Mouse (Mus musculus): Measurements from ENCODE around the gene Cerkl. TPM values are rescaled to one million over a fixed set of nuclear protein-coding genes. Genes with fewer than 3 reads are reported as not detected.
A peak's percentile ranks its signal among the peaks of the same experiment; 100 is the strongest.

Cerkl gene
- polyA plus RNA-seq, 1 experiment from 2014 or later = 2.5 TPM

DNA sequence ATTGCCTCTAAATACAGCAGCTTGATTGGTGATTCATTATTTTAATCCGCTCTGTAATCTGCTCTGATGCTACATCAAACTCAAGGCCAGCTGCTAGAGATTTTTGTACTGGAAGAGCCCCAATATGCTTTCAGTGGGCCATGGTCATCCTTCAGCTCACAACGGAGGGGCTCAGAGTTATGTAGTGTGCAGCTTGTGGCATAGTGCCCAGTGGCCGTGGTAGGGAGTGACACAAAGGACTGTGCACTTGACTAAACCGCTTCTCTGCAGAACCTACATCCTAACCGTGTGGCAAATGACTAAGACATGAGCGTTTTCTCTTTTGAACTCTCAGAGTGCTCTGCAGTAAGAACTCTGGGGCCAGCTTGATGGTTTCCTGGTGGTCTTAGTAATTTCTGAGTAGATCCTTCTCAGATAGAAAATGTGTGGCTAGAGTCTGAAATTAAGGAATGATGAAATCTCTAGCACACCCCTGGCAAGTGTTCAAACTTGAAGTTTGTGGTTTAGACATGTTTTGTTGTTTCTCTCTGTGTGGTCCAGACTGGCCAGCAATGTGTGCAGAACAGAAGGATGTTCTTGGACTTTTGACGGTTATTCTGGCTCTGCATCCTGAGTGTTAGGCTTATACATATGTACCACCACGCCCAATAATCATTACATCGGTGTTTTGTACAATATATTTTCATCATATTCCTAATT is 140.3 kb downstream of the Cerkl start:
- WGBS = 88% methylated on average over 9 of the region's 9 CpGs

GRCm38 (mm10) chr2:79315108-79315507 is 141.5 kb downstream of the Cerkl start:
- no peaks in the 10 kb centered on the region for H3K9me3 ChIP-seq (ENCODE audit: control insufficient read depth, low read length)
- no peaks in the 10 kb centered on the region for H3K4me1 ChIP-seq (ENCODE audit: control insufficient read depth, insufficient read depth, low read length)
- 60% methylated on average over 4 of the region's 4 CpGs for WGBS
- no peak overlapping the region for H3K27ac ChIP-seq (ENCODE audit: low read depth, low read length)
- ATAC-seq (ENCODE audit: low FRiP score) = peak; percentile 68; the same call in 1 of the 2 replicates
- H3K9ac ChIP-seq (ENCODE audit: low read length) = no peak overlapping the region
- no peak for DNase-seq (ENCODE audit: low spot score, missing footprints)
- H3K36me3 ChIP-seq (ENCODE audit: control insufficient read depth, insufficient read depth, low read length) = no peaks in the 10 kb centered on the region
- no peak overlapping the region for H3K4me3 ChIP-seq (ENCODE audit: low read depth, low read length)
- H3K27me3 ChIP-seq (ENCODE audit: control insufficient read depth, insufficient read depth, low read length) = no peaks in the 10 kb centered on the region
- no peak overlapping the region for H3K4me2 ChIP-seq

More for the DNA sequence above, 140.3 kb downstream of the Cerkl start:
- H3K4me3 ChIP-seq (ENCODE audit: low read depth, low read length) = no peak overlapping the region
- H3K9ac ChIP-seq (ENCODE audit: low read length) = no peak overlapping the region
- H3K4me1 ChIP-seq (ENCODE audit: control insufficient read depth, insufficient read depth, low read length) = no peaks in the 10 kb centered on the region
- DNase-seq (ENCODE audit: low spot score, missing footprints) (no peak), ATAC-seq (ENCODE audit: low FRiP score) (no peak)
- no peaks in the 10 kb centered on the region for H3K27me3 ChIP-seq (ENCODE audit: control insufficient read depth, insufficient read depth, low read length)
- H3K4me2 ChIP-seq = no peak overlapping the region
- no peak overlapping the region for H3K27ac ChIP-seq (ENCODE audit: low read depth, low read length)
- H3K9me3 ChIP-seq (ENCODE audit: control insufficient read depth, low read length) = no peaks in the 10 kb centered on the region
- no peaks in the 10 kb centered on the region for H3K36me3 ChIP-seq (ENCODE audit: control insufficient read depth, insufficient read depth, low read length)

DNA sequence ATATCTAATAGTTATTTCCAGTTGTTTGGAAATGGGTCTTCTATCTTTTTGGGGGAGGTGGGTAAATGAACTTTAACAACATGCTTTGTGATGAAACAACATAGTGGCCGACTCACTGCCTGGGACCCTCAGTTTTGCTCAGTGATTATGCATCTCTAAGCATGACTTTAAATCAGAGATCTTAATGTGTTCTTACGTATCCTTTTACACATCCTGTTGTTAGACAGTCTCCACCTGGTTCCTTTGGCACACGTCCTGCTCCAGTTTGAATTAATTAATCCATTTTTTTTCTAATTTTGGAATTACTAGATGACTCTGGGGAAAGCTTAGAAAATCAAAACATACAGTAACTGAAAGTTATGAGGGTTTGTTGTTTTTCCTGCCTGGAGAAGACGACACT is 144.1 kb downstream of the Cerkl start:
- WGBS = 82% methylated on average over 4 of the region's 4 CpGs
- ATAC-seq (ENCODE audit: low FRiP score) = no peak
- H3K27ac ChIP-seq (ENCODE audit: low read depth, low read length) = no peak overlapping the region

DNA sequence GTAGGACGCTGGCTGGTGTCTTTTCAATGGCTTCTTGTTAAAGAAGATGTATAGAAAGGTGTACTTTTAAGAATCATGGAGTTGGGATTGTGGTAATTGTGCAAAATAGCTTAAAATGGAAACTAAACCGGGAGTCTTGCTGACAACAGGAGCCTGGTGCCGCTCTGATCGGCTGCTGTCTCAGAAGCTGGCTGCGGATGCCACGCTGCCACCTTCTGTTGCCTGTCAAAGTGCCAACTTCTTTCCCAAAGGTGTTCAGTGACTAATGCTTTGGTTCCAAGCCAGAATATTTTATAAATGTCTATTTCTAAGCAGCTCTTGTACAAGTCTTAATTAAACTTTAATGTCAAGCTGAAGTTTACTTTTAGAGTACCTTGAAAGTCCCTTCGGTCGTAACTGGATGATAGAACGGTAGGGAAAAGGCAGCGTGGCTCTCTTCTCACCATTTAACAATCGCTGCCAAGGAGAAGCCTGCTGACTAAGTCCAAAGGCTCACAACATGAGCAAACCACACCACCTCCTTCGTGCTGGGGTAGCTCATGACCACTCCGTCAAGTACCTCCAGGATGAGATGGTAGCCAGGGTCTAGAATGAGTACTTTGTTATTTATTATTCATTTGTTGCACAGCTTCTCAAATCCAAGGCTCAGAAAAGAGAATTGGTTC is 147.0 kb downstream of the Cerkl start:
- Histone ChIP-seq H3K27ac (ENCODE audit: low read depth, low read length) (no peak overlapping the region), H3K9ac (ENCODE audit: low read length) (no peak overlapping the region), H3K4me3 (ENCODE audit: low read depth, low read length) (no peak overlapping the region), H3K9me3 (ENCODE audit: control insufficient read depth, low read length) (no peaks in the 10 kb centered on the region), H3K4me1 (ENCODE audit: control insufficient read depth, insufficient read depth, low read length) (no peaks in the 10 kb centered on the region), H3K4me2 (no peak overlapping the region), H3K36me3 (ENCODE audit: control insufficient read depth, insufficient read depth, low read length) (no peaks in the 10 kb centered on the region), H3K27me3 (ENCODE audit: control insufficient read depth, insufficient read depth, low read length) (no peaks in the 10 kb centered on the region)
- 91% methylated on average over 13 of the region's 13 CpGs for WGBS
- DNase-seq (ENCODE audit: low spot score, missing footprints) (no peak), ATAC-seq (ENCODE audit: low FRiP score) (no peak)

More for the DNA sequence above, 144.1 kb downstream of the Cerkl start:
- H3K9me3 ChIP-seq (ENCODE audit: control insufficient read depth, low read length) = no peaks in the 10 kb centered on the region
- DNase-seq (ENCODE audit: low spot score, missing footprints) = no peak
- no peaks in the 10 kb centered on the region for H3K27me3 ChIP-seq (ENCODE audit: control insufficient read depth, insufficient read depth, low read length)
- no peak overlapping the region for H3K4me3 ChIP-seq (ENCODE audit: low read depth, low read length)
- H3K4me2 ChIP-seq = no peak overlapping the region
- H3K4me1 ChIP-seq (ENCODE audit: control insufficient read depth, insufficient read depth, low read length) = no peaks in the 10 kb centered on the region
- no peak overlapping the region for H3K9ac ChIP-seq (ENCODE audit: low read length)
- no peaks in the 10 kb centered on the region for H3K36me3 ChIP-seq (ENCODE audit: control insufficient read depth, insufficient read depth, low read length)

- Histone ChIP-seq H3K4me1 (ENCODE audit: control insufficient read depth, insufficient read depth, low read length) (no peaks in the 10 kb centered on the region), H3K4me2 (no peak overlapping the region), H3K9me3 (ENCODE audit: control insufficient read depth, low read length) (no peaks in the 10 kb centered on the region), H3K27ac (ENCODE audit: low read depth, low read length) (no peak overlapping the region), H3K9ac (ENCODE audit: low read length) (no peak overlapping the region), H3K27me3 (ENCODE audit: control insufficient read depth, insufficient read depth, low read length) (no peaks in the 10 kb centered on the region), H3K36me3 (ENCODE audit: control insufficient read depth, insufficient read depth, low read length) (no peaks in the 10 kb centered on the region), H3K4me3 (ENCODE audit: low read depth, low read length) (no peak overlapping the region)
- 75% methylated on average over 4 of the region's 4 CpGs for WGBS
- no peak for ATAC-seq (ENCODE audit: low FRiP score)
- no peak for DNase-seq (ENCODE audit: low spot score, missing footprints)
Observed at GRCm38 (mm10) chr2:79307549-79307948, 149.0 kb downstream of the Cerkl start.

DNA sequence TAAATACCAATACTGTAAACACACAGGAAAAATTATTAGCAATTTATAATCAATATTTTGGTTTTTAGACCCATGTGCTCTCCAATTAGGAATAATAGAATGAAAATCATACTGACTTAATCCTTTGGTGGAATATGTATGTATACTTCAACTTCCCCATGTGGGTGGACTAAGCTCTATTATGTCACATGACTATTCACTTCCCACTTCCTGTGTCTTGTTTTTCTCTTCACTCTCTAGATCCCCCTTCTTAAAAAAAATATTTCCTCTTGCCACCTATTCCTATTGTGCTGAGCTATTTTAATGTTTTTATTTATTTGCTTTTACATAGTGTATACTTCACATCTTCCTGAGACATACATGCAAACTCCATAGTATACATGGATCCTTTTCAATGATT is 154.2 kb downstream of the Cerkl start:
- no peaks in the 10 kb centered on the region for H3K9me3 ChIP-seq (ENCODE audit: control insufficient read depth, low read length)
- no peak overlapping the region for H3K4me3 ChIP-seq (ENCODE audit: low read depth, low read length)
- no peak for ATAC-seq (ENCODE audit: low FRiP score)
- no peak overlapping the region for H3K27ac ChIP-seq (ENCODE audit: low read depth, low read length)
- H3K36me3 ChIP-seq (ENCODE audit: control insufficient read depth, insufficient read depth, low read length) = no peaks in the 10 kb centered on the region
- H3K27me3 ChIP-seq (ENCODE audit: control insufficient read depth, insufficient read depth, low read length) = no peaks in the 10 kb centered on the region
- no peak overlapping the region for H3K9ac ChIP-seq (ENCODE audit: low read length)
- DNase-seq (ENCODE audit: low spot score, missing footprints) = no peak
- no peak overlapping the region for H3K4me2 ChIP-seq
- no peaks in the 10 kb centered on the region for H3K4me1 ChIP-seq (ENCODE audit: control insufficient read depth, insufficient read depth, low read length)

- no peaks in the 10 kb centered on the region for H3K4me1 ChIP-seq (ENCODE audit: control insufficient read depth, insufficient read depth, low read length)
- no peak overlapping the region for H3K27ac ChIP-seq (ENCODE audit: low read depth, low read length)
- DNase-seq (ENCODE audit: low spot score, missing footprints) (no peak), ATAC-seq (ENCODE audit: low FRiP score) (no peak)
- no peaks in the 10 kb centered on the region for H3K9me3 ChIP-seq (ENCODE audit: control insufficient read depth, low read length)
- H3K27me3 ChIP-seq (ENCODE audit: control insufficient read depth, insufficient read depth, low read length) = no peaks in the 10 kb centered on the region
- WGBS = 83% methylated on average over 6 of the region's 6 CpGs
- no peak overlapping the region for H3K4me3 ChIP-seq (ENCODE audit: low read depth, low read length)
- no peak overlapping the region for H3K4me2 ChIP-seq
- no peak overlapping the region for H3K9ac ChIP-seq (ENCODE audit: low read length)
- H3K36me3 ChIP-seq (ENCODE audit: control insufficient read depth, insufficient read depth, low read length) = no peaks in the 10 kb centered on the region
Observed at GRCm38 (mm10) chr2:79292431-79292830, 164.2 kb downstream of the Cerkl start.

GRCm38 (mm10) chr2:79291922-79292321 is 164.7 kb downstream of the Cerkl start:
- Histone ChIP-seq H3K9me3 (ENCODE audit: control insufficient read depth, low read length) (no peaks in the 10 kb centered on the region), H3K4me2 (no peak overlapping the region), H3K27ac (ENCODE audit: low read depth, low read length) (no peak overlapping the region), H3K36me3 (ENCODE audit: control insufficient read depth, insufficient read depth, low read length) (no peaks in the 10 kb centered on the region), H3K4me1 (ENCODE audit: control insufficient read depth, insufficient read depth, low read length) (no peaks in the 10 kb centered on the region), H3K9ac (ENCODE audit: low read length) (no peak overlapping the region), H3K4me3 (ENCODE audit: low read depth, low read length) (no peak overlapping the region), H3K27me3 (ENCODE audit: control insufficient read depth, insufficient read depth, low read length) (no peaks in the 10 kb centered on the region)
- ATAC-seq (ENCODE audit: low FRiP score) (no peak), DNase-seq (ENCODE audit: low spot score, missing footprints) (no peak)
- 85% methylated on average over 8 of the region's 8 CpGs for WGBS

DNA sequence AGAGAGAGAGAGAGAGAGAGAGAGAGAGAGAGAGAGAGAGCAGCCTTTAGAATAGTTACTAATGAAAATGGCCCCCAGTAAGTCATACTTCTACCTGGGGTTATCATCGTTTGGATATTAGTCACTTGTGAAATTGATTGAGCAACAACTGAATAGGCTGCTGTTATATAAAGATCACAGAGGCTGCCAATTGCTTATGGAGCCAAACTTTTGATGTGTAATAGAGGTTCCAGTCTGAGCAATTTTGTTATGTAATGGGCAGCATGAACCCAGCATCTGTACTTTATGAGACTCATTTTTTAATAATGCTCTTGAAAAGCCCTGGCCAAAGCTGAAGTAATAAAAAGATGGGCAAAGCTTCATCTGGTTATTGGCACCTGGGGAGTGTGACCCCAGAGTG is 166.4 kb downstream of the Cerkl start:
- DNase-seq (ENCODE audit: low spot score, missing footprints) (no peak), ATAC-seq (ENCODE audit: low FRiP score) (no peak)
- no peaks in the 10 kb centered on the region for H3K27me3 ChIP-seq (ENCODE audit: control insufficient read depth, insufficient read depth, low read length)
- H3K9ac ChIP-seq (ENCODE audit: low read length) = no peak overlapping the region
- no peak overlapping the region for H3K4me3 ChIP-seq (ENCODE audit: low read depth, low read length)
- H3K4me1 ChIP-seq (ENCODE audit: control insufficient read depth, insufficient read depth, low read length) = no peaks in the 10 kb centered on the region
- no peaks in the 10 kb centered on the region for H3K36me3 ChIP-seq (ENCODE audit: control insufficient read depth, insufficient read depth, low read length)
- no peaks in the 10 kb centered on the region for H3K9me3 ChIP-seq (ENCODE audit: control insufficient read depth, low read length)
- no peak overlapping the region for H3K4me2 ChIP-seq
- 82% methylated on average over 1 of the region's 1 CpGs for WGBS
- H3K27ac ChIP-seq (ENCODE audit: low read depth, low read length) = no peak overlapping the region

Data from midbrain, embryonic 11.5 days (tissue).